Mouse (Mus musculus): ENCODE results near the gene Rnf4.

The Rnf4 gene

GRCm38 (mm10) chr5:34336097-34336774 lies at the start of gene Rnf4:
Gene Rnf4 (plus strand): TSS chr5:34336289.
- peak; percentile 91 to 97 for DNase-seq (ENCODE audit: low spot score in 2 of 2)

- no peak for DNase-seq (ENCODE audit: low spot score in 2 of 2)
These were observed 49.6 kb upstream of the Rnf4 start for GRCm38 (mm10) chr5:34286516-34286915.

DNA sequence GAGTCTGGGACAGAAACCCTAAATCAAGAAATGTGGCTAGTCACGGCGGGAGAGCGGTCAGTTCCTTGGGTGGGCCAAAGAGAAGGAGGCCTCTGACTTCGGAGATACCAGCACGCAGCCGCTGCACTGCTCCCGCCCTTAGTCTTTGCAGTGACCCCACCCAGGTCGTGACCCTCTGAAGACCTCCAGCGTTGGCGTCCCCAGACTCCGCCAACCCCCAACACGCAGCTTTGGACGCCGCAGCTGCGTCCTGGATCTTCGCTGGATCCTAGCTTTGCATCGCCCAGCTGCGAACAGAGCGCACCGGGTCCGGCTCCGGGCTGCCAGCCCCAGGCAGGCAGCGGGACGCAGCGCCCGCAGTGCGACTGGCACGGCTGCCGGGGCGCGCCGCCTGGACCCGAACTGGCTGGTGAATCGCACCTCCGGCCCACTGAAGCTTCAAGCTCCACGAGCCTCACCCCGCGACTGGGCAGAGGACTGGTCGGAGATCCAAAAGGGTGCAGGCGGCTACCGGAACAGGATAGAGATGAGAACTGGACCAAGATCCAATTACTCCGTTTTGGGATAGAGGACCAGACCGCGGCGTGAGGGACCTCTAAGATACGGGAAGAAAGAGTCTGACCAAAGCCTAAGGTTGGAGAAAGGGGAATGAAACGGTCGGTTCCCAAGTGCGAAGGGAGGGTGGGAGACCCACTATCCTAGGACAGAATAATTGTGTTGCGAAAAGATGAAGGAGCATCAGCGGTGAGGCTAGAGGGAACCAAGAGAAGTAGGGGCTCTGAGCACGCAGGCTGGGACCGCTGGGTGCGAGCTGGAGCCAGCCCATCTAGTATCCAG lies 48.9 kb upstream of the Rnf4 start:
- DNase-seq (ENCODE audit: low spot score in 2 of 2) = peak in 1 of 2 experiments; percentile 18

GRCm38 (mm10) chr5:34287838-34288145 lies 48.3 kb upstream of the Rnf4 start:
- no peak for DNase-seq (ENCODE audit: low spot score in 2 of 2)

DNA sequence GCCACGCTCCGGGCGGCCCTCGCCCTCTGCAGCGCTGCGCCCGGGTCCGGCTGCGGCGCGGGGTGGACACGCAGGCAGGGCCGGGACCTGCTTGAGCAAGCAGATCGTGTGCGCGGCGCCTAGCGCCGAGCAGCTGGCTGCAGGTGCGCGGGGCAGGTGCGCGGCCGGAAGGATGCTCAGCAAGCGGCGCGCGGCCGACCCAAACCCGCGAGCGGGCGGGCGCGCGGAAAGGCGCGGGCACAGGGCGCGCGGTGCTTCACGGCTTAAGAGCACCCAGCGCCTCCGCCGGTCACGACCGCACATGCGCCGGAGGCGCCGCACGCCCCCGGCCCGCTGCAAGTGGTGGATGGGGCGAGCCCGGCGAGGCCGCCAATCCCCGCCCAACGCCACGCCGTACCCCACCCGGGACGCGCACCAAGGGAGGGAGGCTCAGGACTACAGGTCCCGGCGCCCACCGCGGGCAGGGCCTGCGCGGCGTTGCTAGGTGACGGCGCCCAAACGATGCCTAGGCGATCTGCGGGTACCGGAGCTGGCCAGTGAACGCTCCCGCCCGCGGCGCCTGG lies 47.9 kb upstream of the Rnf4 start, which contains the start of the genes Zfyve28 and Cfap99:
Gene Zfyve28 (minus strand): TSS at position 296 of the 563 bp plus-strand sequence.
Gene Cfap99 (plus strand): TSS at position 447 of the 563 bp plus-strand sequence.
- peak; percentile 79 to 88 for DNase-seq (ENCODE audit: low spot score in 2 of 2)

DNA sequence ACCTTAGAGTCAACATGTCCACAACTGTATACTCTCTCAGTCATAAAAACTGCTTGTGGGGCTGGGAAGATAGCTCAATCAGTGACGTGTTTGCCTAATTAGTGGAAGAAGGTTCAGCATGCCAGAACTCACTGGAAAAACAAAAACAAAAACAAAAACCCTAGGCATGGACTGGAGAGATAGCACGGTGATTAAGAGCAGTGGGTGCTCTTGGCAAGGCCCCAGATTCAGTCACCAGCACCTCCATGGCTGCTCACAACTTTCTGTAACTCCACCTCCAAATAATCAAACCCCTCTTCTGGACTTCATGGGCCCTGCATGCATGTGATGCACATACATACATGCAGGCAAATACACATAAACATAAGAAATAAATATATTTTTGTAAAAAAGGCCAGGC lies 46.8 kb upstream of the Rnf4 start:
- no peak for DNase-seq (ENCODE audit: low spot score in 2 of 2)

GRCm38 (mm10) chr5:34293363-34293762 lies 42.7 kb upstream of the Rnf4 start:
- DNase-seq (ENCODE audit: low spot score in 2 of 2) = no peak

DNA sequence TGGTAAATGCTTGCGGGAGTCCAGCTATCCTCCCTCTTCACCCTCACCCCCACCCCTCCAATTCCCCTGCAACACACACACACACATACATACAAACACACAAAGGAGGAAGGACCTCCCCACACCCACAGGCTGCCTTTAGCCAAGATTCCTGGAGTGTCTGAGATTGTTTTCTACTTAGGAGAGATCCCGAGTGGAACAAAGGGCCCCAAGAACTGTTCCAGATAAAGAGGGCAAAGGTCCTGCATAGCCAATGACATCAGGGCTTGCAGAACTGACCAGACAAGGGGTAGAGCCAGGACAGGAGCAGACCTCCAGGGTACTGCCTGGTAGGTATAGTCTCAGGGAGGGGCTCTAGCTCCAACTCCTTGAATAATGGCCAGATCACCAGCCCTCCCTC lies 41.4 kb upstream of the Rnf4 start:
- DNase-seq (ENCODE audit: low spot score in 2 of 2) = no peak

- DNase-seq (ENCODE audit: low spot score in 2 of 2) = no peak
These were observed 40.9 kb upstream of the Rnf4 start for GRCm38 (mm10) chr5:34295141-34295540.

- no peak for DNase-seq (ENCODE audit: low spot score in 2 of 2)
These were observed 38.0 kb upstream of the Rnf4 start for GRCm38 (mm10) chr5:34298061-34298460.

DNA sequence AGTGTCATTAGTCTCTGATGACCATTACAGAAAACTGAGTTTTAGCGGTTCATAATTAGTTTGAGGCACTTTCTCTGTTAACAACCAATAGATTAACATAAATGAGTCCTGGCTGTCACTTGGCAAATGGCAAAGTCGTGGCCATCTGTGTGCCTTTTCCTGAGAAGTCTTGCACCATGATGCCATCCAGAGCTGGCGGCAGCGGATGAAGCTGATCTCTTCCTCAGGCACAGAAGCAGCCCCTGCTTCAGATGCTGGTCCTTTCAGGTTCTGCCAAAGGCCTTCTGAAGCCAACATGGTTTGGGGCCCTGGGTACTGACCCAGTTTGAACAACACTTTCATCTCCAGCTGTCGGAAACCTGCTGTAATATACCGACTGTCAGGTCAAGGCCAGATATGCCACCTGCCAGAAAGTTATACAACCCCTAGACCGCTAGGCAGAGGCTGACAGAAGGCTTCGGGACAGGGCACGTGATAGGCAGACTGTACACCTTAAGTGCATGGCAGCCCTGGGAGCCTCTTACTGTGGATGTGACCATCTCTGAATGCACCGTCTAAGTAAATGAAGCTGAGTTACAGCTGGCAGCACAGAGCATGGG lies 37.1 kb upstream of the Rnf4 start:
- no peak for DNase-seq (ENCODE audit: low spot score in 2 of 2)

DNA sequence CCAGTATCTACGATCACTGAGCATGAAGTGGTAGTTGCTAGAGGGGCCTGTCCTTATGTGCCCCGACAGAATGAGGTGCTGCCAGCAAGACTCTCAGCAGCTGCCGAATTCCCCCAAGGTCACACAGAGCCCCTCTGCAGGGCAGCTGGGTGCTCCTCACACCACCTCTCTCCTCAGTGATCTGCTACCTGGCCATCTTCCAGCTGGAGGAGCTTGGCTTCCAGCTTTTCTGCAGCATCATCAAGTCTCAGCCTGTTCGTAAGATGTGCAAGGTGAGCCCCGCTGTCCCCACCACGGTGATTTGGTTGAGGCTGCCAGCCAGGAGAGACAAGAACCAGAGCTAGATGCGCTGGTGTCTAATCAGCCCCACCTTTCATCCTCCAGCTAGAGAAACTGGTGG lies 33.7 kb upstream of the Rnf4 start:
- no peak for DNase-seq (ENCODE audit: low spot score in 2 of 2)

- no peak for DNase-seq (ENCODE audit: low spot score in 2 of 2)
These were observed 27.1 kb upstream of the Rnf4 start for GRCm38 (mm10) chr5:34309016-34309415.

GRCm38 (mm10) chr5:34319491-34320034 lies 16.5 kb upstream of the Rnf4 start:
- DNase-seq (ENCODE audit: low spot score in 2 of 2) = no peak

- no peak for DNase-seq (ENCODE audit: low spot score in 2 of 2)
These were observed 14.9 kb upstream of the Rnf4 start for GRCm38 (mm10) chr5:34321236-34321635.

- DNase-seq (ENCODE audit: low spot score in 2 of 2) = no peak
These were observed 10.8 kb upstream of the Rnf4 start for GRCm38 (mm10) chr5:34325286-34325685.

DNA sequence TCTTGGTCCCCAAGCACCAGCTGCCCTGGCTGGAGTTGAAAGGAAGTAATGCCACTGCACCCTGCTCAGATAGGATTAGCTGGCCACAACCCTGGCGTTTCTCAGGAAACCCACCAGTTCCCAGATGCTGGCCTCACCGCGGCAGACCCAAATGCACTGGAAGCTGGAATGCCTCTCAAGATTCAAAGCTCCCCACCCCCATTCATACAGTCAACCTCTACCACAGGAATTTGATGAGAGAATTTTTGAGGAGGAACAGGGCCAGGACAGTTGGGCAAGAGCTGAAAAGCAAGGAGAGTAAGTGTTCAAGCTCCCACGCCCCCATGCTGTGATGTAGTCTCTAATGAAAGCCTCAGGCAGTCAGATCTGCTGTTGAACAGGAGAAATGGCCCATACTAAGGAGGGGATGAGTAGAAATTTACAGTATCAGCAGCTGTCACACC lies 9.8 kb upstream of the Rnf4 start:
- DNase-seq (ENCODE audit: low spot score in 2 of 2) = no peak

- DNase-seq (ENCODE audit: low spot score in 2 of 2) = peak; percentile 26
These were observed 9.1 kb upstream of the Rnf4 start for GRCm38 (mm10) chr5:34326875-34327576.

DNA sequence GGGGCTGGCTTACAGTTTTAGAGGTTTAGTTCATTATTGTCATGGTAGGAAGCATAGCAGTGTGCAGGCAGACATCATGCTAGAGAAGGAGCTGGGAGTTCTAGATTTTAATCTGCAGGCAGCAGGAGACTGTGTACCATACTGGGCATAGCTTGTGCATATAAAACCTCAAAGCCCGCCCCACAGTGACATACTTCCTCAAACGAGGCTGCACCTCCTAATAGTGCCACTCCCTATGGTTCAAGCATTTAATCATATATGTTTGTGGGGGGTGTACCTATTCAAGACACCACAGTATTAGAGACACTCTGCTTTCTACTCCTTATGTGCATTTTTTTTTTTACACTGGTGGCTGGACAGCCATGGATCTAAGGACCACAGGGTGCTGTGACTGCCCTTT lies 6.0 kb upstream of the Rnf4 start:
- DNase-seq (ENCODE audit: low spot score in 2 of 2) = no peak

GRCm38 (mm10) chr5:34334081-34334480 lies 2.0 kb upstream of the Rnf4 start:
- DNase-seq (ENCODE audit: low spot score in 2 of 2) = no peak

DNA sequence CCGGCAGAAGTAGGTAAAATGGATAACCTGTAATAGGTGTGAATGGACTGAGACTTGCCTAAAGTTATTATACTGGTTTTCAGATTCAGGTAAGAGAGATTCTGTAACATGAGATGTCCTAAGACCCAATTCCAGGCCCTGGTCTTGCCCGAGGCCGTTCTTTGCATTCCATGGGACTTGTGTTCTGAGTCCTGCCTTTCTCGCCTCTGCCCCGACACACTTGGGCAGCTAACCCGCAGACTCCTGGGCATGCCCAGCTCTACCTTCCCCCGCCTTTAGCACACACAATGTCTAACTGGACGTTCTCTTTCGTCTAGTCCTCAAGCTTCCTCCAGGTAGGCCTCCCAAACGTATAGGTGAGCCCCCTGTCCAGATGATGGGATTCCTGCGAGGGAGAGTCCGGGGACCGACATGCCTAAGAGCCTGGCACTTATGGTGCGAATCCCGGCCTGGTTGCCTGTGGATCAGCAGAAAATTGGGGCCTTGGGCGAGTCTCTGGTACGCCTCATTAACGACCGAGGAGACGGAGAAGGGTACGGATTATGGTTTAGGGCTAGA lies 471 bp upstream of the Rnf4 start:
- no peak for DNase-seq (ENCODE audit: low spot score in 2 of 2)

Data from cerebellum, postnatal 4 days (tissue).